Mouse (Mus musculus): ENCODE measurements around the gene Cnksr2. TPM values are rescaled to one million over a fixed set of nuclear protein-coding genes. Genes with fewer than 3 reads are reported as not detected.

Gene Cnksr2
- polyA plus RNA-seq, 1 experiment from 2014 or later = 1.4 TPM

DNA sequence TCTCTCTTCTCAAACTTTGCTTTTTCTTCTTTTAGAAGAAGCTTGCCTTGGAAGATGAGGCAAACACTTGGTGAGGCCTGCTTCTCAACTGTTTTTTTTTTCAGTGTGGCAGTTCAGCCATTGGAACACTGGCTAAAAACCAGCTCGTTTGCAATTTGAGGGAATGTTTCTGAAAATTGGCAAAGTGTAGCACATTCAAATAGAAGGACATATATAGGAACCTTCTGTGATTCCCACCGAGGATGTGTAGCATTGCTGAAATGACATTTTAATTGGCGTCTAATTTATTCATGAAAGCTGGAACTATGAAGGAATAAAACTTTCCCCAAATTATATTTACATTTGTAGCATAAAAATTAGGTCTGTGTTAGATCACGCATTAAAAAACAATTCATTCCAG lies 213.1 kb downstream of the Cnksr2 start:
- Histone ChIP-seq H3K27ac (ENCODE audit: low read length) (no peak overlapping the region), H3K9ac (ENCODE audit: low read length) (no peak overlapping the region), H3K27me3 (ENCODE audit: control insufficient read depth, insufficient read depth, low read depth, low read length) (no peaks in the 10 kb centered on the region), H3K4me3 (ENCODE audit: low read length) (no peak overlapping the region), H3K9me3 (ENCODE audit: control insufficient read depth, low read length) (no peaks in the 10 kb centered on the region), H3K36me3 (ENCODE audit: control insufficient read depth, insufficient read depth, low read length) (no peaks in the 10 kb centered on the region), H3K4me2 (ENCODE audit: low read depth, low read length) (no peak overlapping the region), H3K4me1 (replicated peaks; ENCODE audit: control insufficient read depth, insufficient read depth, low read length) (no peaks in the 10 kb centered on the region)
- ATAC-seq (ENCODE audit: low read depth) = no peak
- 78% methylated on average over 4 of the region's 4 CpGs for WGBS

DNA sequence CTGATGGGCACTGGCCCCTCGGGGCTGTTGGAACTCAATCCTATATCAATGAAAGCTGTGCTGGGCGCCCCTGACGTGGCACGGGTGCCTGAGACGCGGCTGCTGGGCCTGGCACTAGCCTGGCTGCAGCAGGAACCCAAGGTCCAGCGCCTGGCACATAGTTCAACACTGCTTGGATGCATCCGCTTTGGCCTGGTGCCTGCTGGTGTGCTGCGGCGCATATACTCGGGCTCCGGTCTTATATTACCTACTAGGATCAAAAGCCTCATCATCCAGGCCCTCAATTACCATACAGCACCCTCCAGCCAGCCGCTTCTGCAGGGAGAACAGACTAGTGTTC lies 224.2 kb downstream of the Cnksr2 start:
- ATAC-seq (ENCODE audit: low read depth) = no peak
- Histone ChIP-seq H3K4me1 (replicated peaks; ENCODE audit: control insufficient read depth, insufficient read depth, low read length) (0 out of 2 replicates have a peak, but pooled peaks cover 2% of the 10 kb centered on the region), H3K4me3 (ENCODE audit: low read length) (no peak overlapping the region), H3K9me3 (ENCODE audit: control insufficient read depth, low read length) (no peaks in the 10 kb centered on the region), H3K36me3 (ENCODE audit: control insufficient read depth, insufficient read depth, low read length) (no peaks in the 10 kb centered on the region), H3K27me3 (ENCODE audit: control insufficient read depth, insufficient read depth, low read depth, low read length) (no peaks in the 10 kb centered on the region), H3K9ac (ENCODE audit: low read length) (no peak overlapping the region), H3K4me2 (ENCODE audit: low read depth, low read length) (no peak overlapping the region), H3K27ac (ENCODE audit: low read length) (no peak overlapping the region)
- 88% methylated on average over 13 of the region's 13 CpGs for WGBS

DNA sequence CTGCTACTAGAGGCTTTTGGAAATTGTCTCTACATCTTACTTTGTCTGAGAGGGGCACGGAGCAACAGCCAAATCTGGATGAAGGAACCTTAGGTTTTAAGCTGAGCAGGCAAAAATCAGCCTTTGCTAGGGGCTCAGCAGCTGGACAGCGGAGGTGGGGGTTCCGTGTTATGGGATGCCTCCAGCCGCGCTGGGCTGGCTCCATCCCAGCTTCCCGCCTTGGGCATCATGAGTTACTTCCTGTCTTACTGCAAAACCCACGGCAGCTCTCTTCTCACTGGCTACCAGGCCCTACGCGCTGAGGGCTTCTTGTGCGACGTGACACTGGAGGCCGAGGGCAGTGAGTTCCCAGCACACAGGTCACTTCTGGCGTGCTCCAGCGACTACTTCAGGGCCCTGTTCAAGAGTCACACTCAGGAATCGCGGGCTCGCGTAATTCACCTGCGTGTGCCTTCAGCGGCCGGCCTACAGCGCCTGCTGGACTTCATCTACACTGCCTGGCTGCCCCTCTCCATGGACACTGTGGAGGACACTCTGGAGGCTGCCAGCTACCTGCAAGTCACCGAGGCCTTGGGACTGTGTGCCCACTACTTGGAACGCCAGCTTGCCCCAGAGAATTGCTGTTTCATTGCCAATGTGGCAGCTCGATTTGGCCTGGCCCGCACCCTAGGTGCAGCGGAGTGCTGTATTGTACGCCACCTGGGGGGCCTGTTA lies 224.7 kb downstream of the Cnksr2 start, which contains the start of gene Klhl34:
TSS of gene Klhl34 (plus strand) at position 229 of the 714 bp plus-strand sequence.
- ATAC-seq (ENCODE audit: low read depth) = peak; percentile 63
- Histone ChIP-seq H3K27ac (ENCODE audit: low read length) (no peak within 1 kb of the TSS), H3K27me3 (ENCODE audit: control insufficient read depth, insufficient read depth, low read depth, low read length) (no peaks in the 10 kb centered on the region), H3K36me3 (ENCODE audit: control insufficient read depth, insufficient read depth, low read length) (no peaks in the 10 kb centered on the region), H3K4me3 (ENCODE audit: low read length) (peak within 1 kb of the TSS; percentile 30), H3K9ac (ENCODE audit: low read length) (peak within 1 kb of the TSS; percentile 28; the same call in 1 of the 2 replicates), H3K4me2 (ENCODE audit: low read depth, low read length) (peak within 1 kb of the TSS; percentile 61), H3K9me3 (ENCODE audit: control insufficient read depth, low read length) (no peaks in the 10 kb centered on the region), H3K4me1 (replicated peaks; ENCODE audit: control insufficient read depth, insufficient read depth, low read length) (0 out of 2 replicates have a peak, but pooled peaks cover 2% of the 10 kb centered on the region)
- WGBS = 42% methylated on average over 28 of the region's 28 CpGs

DNA sequence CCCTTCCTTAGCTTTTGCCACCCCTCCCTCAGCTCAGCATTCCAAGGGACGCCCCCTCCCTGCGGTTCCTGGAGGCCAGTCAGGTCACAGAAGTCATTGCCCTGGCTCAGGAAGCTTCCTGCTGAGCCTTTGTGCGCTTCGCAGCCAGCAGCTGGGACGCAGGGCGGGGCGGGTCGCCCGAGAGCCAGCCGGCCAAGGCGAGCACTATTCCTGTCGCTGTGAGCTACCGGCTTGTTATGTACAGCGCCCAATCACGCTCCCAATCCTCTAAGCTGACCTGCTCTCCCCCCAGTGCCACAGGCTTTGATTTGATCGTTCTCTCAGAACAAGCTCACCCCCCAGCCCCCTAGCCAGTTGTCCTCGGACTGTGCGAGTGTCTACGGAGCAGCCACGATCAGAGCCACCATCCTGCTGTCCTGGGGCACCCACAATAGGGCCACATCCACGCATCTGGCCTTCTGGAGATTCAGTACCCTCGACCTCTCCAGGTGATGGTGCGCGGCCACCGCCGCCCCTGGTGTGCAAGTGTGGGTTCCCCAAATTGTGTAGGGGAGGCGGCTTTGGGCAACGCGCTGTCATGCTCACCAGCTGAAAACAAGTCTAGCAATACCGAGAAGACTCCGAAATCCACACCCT lies 225.4 kb downstream of the Cnksr2 start:
- Histone ChIP-seq H3K27ac (ENCODE audit: low read length) (no peak overlapping the region), H3K9me3 (ENCODE audit: control insufficient read depth, low read length) (no peaks in the 10 kb centered on the region), H3K27me3 (ENCODE audit: control insufficient read depth, insufficient read depth, low read depth, low read length) (no peaks in the 10 kb centered on the region), H3K4me2 (ENCODE audit: low read depth, low read length) (peak overlapping the region; percentile 61), H3K4me3 (ENCODE audit: low read length) (peak overlapping the region; percentile 30), H3K9ac (ENCODE audit: low read length) (peak overlapping the region; percentile 28; the same call in 1 of the 2 replicates), H3K36me3 (ENCODE audit: control insufficient read depth, insufficient read depth, low read length) (no peaks in the 10 kb centered on the region), H3K4me1 (replicated peaks; ENCODE audit: control insufficient read depth, insufficient read depth, low read length) (0 out of 2 replicates have a peak, but pooled peaks cover 2% of the 10 kb centered on the region)
- ATAC-seq (ENCODE audit: low read depth) = peak; percentile 57
- 25% methylated on average over 30 of the region's 31 CpGs for WGBS

DNA sequence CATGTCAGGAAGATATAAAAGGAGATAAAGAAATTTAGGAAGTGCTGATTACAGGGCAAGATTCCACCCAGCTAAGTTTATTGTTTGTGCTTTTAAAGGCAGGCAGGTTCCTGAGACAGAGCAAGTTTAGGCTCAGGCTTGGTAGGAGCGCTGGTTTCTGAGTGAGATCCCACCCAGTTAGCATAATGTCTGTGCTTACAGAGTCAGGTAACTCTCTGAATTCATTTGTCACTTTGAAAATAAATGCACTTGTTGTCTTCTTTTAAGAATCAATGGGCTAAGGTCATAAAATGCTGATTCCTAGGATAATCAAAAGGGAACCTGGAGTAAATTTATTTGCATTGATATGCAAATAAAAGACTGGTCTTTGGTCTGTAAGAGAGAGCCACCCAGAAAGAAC lies 233.4 kb downstream of the Cnksr2 start:
- Histone ChIP-seq H3K4me1 (replicated peaks; ENCODE audit: control insufficient read depth, insufficient read depth, low read length) (no peaks in the 10 kb centered on the region), H3K27me3 (ENCODE audit: control insufficient read depth, insufficient read depth, low read depth, low read length) (no peaks in the 10 kb centered on the region), H3K4me3 (ENCODE audit: low read length) (no peak overlapping the region), H3K9me3 (ENCODE audit: control insufficient read depth, low read length) (no peaks in the 10 kb centered on the region), H3K27ac (ENCODE audit: low read length) (no peak overlapping the region), H3K36me3 (ENCODE audit: control insufficient read depth, insufficient read depth, low read length) (no peaks in the 10 kb centered on the region), H3K4me2 (ENCODE audit: low read depth, low read length) (no peak overlapping the region), H3K9ac (ENCODE audit: low read length) (no peak overlapping the region)
- 55% methylated on average over 1 of the region's 1 CpGs for WGBS
- ATAC-seq (ENCODE audit: low read depth) = no peak

DNA sequence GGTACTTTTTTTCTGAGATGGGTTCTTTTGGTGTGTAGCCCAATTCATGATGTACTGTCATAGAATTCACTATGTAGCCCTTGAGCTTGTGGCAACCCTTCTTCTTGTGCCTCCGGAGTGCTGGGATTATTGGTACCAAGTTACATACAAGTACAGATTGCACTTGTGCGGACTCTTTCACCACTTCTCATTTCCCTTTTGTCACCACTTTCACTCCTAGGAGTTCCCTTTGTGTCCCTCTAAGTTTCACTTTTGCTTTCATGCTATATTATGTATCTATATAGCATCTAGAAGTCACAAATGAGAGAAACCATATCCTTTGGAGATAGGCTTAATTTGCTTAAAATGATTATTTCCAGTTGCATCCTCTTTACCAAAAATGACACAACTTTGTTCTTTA lies 241.4 kb downstream of the Cnksr2 start:
- Histone ChIP-seq H3K4me3 (ENCODE audit: low read length) (no peak overlapping the region), H3K27me3 (ENCODE audit: control insufficient read depth, insufficient read depth, low read depth, low read length) (no peaks in the 10 kb centered on the region), H3K4me2 (ENCODE audit: low read depth, low read length) (no peak overlapping the region), H3K27ac (ENCODE audit: low read length) (no peak overlapping the region), H3K9me3 (ENCODE audit: control insufficient read depth, low read length) (no peaks in the 10 kb centered on the region), H3K9ac (ENCODE audit: low read length) (no peak overlapping the region), H3K36me3 (ENCODE audit: control insufficient read depth, insufficient read depth, low read length) (no peaks in the 10 kb centered on the region), H3K4me1 (replicated peaks; ENCODE audit: control insufficient read depth, insufficient read depth, low read length) (no peaks in the 10 kb centered on the region)
- WGBS = 91% methylated on average over 2 of the region's 2 CpGs
- ATAC-seq (ENCODE audit: low read depth) = no peak

Other genes starting within 250 kb of the Cnksr2 start
- 0.67 and 0.88 TPM in 2 replicates for gene Klhl34, start 224.9 kb downstream of the Cnksr2 start, polyA plus RNA-seq (2015; fragmentation: Nextera tagmentation; extraction: Ambion mirVana)